Mouse (Mus musculus): ENCODE data around the gene Mief1. TPM values are rescaled to one million over a fixed set of nuclear protein-coding genes. Genes with fewer than 3 reads are reported as not detected.

Mief1 gene
- total and polyA plus RNA-seq, 3 experiments, result 19.2 to 34.4 (median 20.7) TPM

DNA sequence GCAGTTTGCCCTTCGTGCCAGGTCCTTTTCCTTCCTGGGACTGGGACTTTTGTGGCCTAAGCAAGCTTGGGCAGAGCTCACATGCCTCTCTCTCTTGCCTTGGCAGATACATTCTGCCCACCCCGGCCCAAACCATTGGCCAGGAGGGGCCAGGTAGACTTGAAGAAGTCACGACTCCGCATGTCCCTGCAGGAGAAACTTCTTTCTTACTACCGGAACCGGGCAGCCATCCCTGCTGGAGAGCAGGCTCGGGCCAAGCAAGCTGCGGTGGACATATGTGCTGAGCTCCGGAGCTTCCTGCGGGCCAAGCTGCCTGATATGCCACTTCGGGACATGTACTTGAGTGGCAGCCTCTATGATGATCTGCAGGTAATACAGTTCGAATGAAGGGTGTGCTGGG lies 14.3 kb downstream of the Mief1 start:
- Histone ChIP-seq H3K9ac (ENCODE audit: insufficient read depth, low read depth) (no peak overlapping the region), H3K4me1 (ENCODE audit: control insufficient read depth in 1 of 2, insufficient read depth in 2 of 2) (peaks cover 0 to 4% of the 10 kb centered on the region in 2 experiments; a peak in 1 of 4 replicates), H3K9me3 (replicated peaks; ENCODE audit: low read length) (no peaks in the 10 kb centered on the region), H3K4me2 (ENCODE audit: insufficient read depth, low read depth, poor library complexity, severe bottlenecking) (no peak overlapping the region), H3K36me3 (replicated peaks in 1 of 2; ENCODE audit: control insufficient read depth in 1 of 2, insufficient read depth in 1 of 2, low read length in 1 of 2) (peaks cover 76 to 88% of the 10 kb centered on the region in 2 experiments), H3K4me3 (replicated peaks in 1 of 3; ENCODE audit: low read depth in 2 of 3, low read length in 2 of 3, poor library complexity in 1 of 3) (no peak overlapping the region), H3K79me2 (replicated peaks; ENCODE audit: control insufficient read depth, extremely low read depth, insufficient read depth, poor library complexity, severe bottlenecking) (peaks cover 2% of the 10 kb centered on the region; the same call in 1 of the 2 replicates), H3K27ac (ENCODE audit: insufficient read depth, low read depth) (no peak overlapping the region), H3K27me3 (replicated peaks) (no peaks in the 10 kb centered on the region)
- no peak for TF ChIP-seq RAD21 (IDR thresholded peaks at IDR 0.05; ENCODE audit: low read depth, low read length)
- TF ChIP-seq ZKSCAN1 (IDR thresholded peaks at IDR 0.05; ENCODE audit: borderline replicate concordance, low read depth, low read length), result no peak
- TF ChIP-seq CHD1 (IDR thresholded peaks at IDR 0.05; ENCODE audit: low read depth, low read length), result no peak
- TF ChIP-seq MEF2A (IDR thresholded peaks at IDR 0.05; ENCODE audit: borderline replicate concordance, low read depth, low read length), result no peak
- no peak for TF ChIP-seq MAZ (IDR thresholded peaks at IDR 0.05; ENCODE audit: low read depth, low read length)
- no peak for TF ChIP-seq NRF1 (IDR thresholded peaks at IDR 0.05; ENCODE audit: low read depth, low read length)
- no peak for TF ChIP-seq E2F4 (IDR thresholded peaks at IDR 0.05; ENCODE audit: insufficient replicate concordance, low read depth, low read length)
- TF ChIP-seq PAX5 (IDR thresholded peaks at IDR 0.05; ENCODE audit: low read length), result no peak
- in situ Hi-C loops (cut with MboI; ENCODE audit: low pct_ligation_motif_present, low pct_unique_long_range_greater_than_20kb, low sequenced_read_pairs), result no loop called here
- dilution Hi-C loops (cut with MboI; ENCODE audit: extremely low pct_ligation_motif_present, extremely low pct_unique_long_range_greater_than_20kb, low sequenced_read_pairs), result no loop called here
- no peak for DNase-seq (ENCODE audit: extremely low read depth)

DNA sequence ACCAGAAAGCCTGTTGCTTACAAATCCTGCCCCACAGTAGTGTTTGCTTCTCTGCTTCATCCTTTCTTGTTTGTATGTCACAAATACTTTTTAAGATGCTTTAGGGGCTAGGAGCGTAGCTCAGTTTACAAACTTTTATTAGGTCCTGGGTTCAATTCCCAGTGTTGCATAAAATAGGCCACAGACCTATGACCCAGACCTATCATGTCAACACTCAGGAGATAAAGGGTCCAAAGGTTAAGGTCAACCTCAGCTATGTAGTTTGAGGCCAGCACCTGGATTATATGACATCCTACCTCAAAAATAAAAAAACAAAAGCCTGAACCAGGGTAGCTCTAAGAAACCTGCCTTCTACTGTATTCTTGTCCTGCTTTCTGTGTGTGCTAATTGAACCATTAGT lies 14.8 kb downstream of the Mief1 start:
- no peak for TF ChIP-seq HCFC1 (IDR thresholded peaks at IDR 0.05; ENCODE audit: low read depth, low read length)
- no peak for TF ChIP-seq CHD1 (IDR thresholded peaks at IDR 0.05; ENCODE audit: low read depth, low read length)
- no peak for TF ChIP-seq RAD21 (IDR thresholded peaks at IDR 0.05; ENCODE audit: low read depth, low read length)
- no peak for DNase-seq (ENCODE audit: extremely low read depth)
- Histone ChIP-seq H3K79me2 (replicated peaks; ENCODE audit: control insufficient read depth, extremely low read depth, insufficient read depth, poor library complexity, severe bottlenecking) (peaks cover 2% of the 10 kb centered on the region; the same call in 1 of the 2 replicates), H3K4me1 (ENCODE audit: control insufficient read depth in 1 of 2, insufficient read depth in 2 of 2) (peaks cover under 1 to 9% of the 10 kb centered on the region in 2 experiments; a peak in 3 of 4 replicates), H3K4me2 (ENCODE audit: insufficient read depth, low read depth, poor library complexity, severe bottlenecking) (no peak overlapping the region), H3K27ac (ENCODE audit: insufficient read depth, low read depth) (no peak overlapping the region), H3K36me3 (replicated peaks in 1 of 2; ENCODE audit: control insufficient read depth in 1 of 2, insufficient read depth in 1 of 2, low read length in 1 of 2) (peaks cover 72 to 88% of the 10 kb centered on the region in 2 experiments), H3K9ac (ENCODE audit: insufficient read depth, low read depth) (no peak overlapping the region), H3K27me3 (replicated peaks) (no peaks in the 10 kb centered on the region), H3K9me3 (replicated peaks; ENCODE audit: low read length) (no peaks in the 10 kb centered on the region), H3K4me3 (replicated peaks in 1 of 3; ENCODE audit: low read depth in 2 of 3, low read length in 2 of 3, poor library complexity in 1 of 3) (no peak overlapping the region)
- in situ Hi-C loops (cut with MboI; ENCODE audit: low pct_ligation_motif_present, low pct_unique_long_range_greater_than_20kb, low sequenced_read_pairs) (no loop called here), dilution Hi-C loops (cut with MboI; ENCODE audit: extremely low pct_ligation_motif_present, extremely low pct_unique_long_range_greater_than_20kb, low sequenced_read_pairs) (no loop called here)

DNA sequence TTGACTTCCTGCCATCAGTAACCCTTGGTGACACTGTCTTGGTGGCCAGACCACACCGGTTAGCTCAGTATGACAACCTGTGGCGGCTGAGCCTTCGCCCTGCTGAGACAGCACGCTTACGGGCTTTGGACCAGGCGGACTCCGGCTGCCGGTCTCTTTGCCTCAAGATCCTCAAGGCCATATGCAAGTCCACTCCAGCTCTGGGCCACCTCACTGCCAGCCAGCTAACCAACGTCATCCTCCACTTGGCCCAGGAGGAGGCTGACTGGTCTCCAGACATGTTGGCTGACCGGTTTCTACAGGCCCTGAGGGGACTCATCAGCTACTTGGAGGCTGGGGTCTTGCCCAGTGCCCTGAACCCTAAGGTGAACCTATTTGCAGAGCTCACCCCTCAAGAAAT lies 15.9 kb downstream of the Mief1 start:
- TF ChIP-seq GABPA (IDR thresholded peaks at IDR 0.05; ENCODE audit: insufficient replicate concordance, low read depth, low read length) (no peak), BHLHE40 (IDR thresholded peaks at IDR 0.05; ENCODE audit: low read depth, low read length) (no peak), JUND (conservative IDR thresholded peaks at IDR 0.05; ENCODE audit: low read depth, low read length) (no peak), USF2 (conservative IDR thresholded peaks at IDR 0.05; ENCODE audit: low read depth, low read length) (no peak), RCOR1 (conservative IDR thresholded peaks at IDR 0.05; ENCODE audit: low read depth, low read length) (no peak), SIN3A (IDR thresholded peaks at IDR 0.05; ENCODE audit: low read length) (no peak), SMC3 (IDR thresholded peaks at IDR 0.05; ENCODE audit: low read depth, low read length) (no peak), MAFK (IDR thresholded peaks at IDR 0.05; ENCODE audit: insufficient replicate concordance, low read length) (no peak), PAX5 (IDR thresholded peaks at IDR 0.05; ENCODE audit: low read length) (no peak), USF1 (IDR thresholded peaks at IDR 0.05; ENCODE audit: low read depth, low read length) (no peak), MYC (IDR thresholded peaks at IDR 0.05; ENCODE audit: low read depth, low read length) (no peak), HCFC1 (IDR thresholded peaks at IDR 0.05; ENCODE audit: low read depth, low read length) (no peak)
- DNase-seq (ENCODE audit: extremely low read depth), result no peak
- peaks cover 2% of the 10 kb centered on the region; the same call in 1 of the 2 replicates for H3K79me2 ChIP-seq (replicated peaks; ENCODE audit: control insufficient read depth, extremely low read depth, insufficient read depth, poor library complexity, severe bottlenecking)
- peaks cover 63 to 80% of the 10 kb centered on the region in 2 experiments for H3K36me3 ChIP-seq (replicated peaks in 1 of 2; ENCODE audit: control insufficient read depth in 1 of 2, insufficient read depth in 1 of 2, low read length in 1 of 2)
- no peaks in the 10 kb centered on the region for H3K27me3 ChIP-seq (replicated peaks)
- H3K4me3 ChIP-seq (replicated peaks in 1 of 3; ENCODE audit: low read depth in 2 of 3, low read length in 2 of 3, poor library complexity in 1 of 3), result no peak overlapping the region
- dilution Hi-C loops (cut with MboI; ENCODE audit: extremely low pct_ligation_motif_present, extremely low pct_unique_long_range_greater_than_20kb, low sequenced_read_pairs) (no loop called here), in situ Hi-C loops (cut with MboI; ENCODE audit: low pct_ligation_motif_present, low pct_unique_long_range_greater_than_20kb, low sequenced_read_pairs) (loop anchor here (25.0 kb wide), 1 partner anchor 713 kb away; no protein-coding TSS in a partner anchor)
- H3K4me2 ChIP-seq (ENCODE audit: insufficient read depth, low read depth, poor library complexity, severe bottlenecking), result no peak overlapping the region
- H3K9ac ChIP-seq (ENCODE audit: insufficient read depth, low read depth), result no peak overlapping the region
- peaks cover 2 to 13% of the 10 kb centered on the region in 2 experiments; a peak in 3 of 4 replicates for H3K4me1 ChIP-seq (ENCODE audit: control insufficient read depth in 1 of 2, insufficient read depth in 2 of 2)
- H3K9me3 ChIP-seq (replicated peaks; ENCODE audit: low read length), result no peaks in the 10 kb centered on the region
- H3K27ac ChIP-seq (ENCODE audit: insufficient read depth, low read depth), result no peak overlapping the region
